Mouse (Mus musculus) forebrain, embryonic 16.5 days (tissue): ENCODE data around the gene Mst1r. TPM values are rescaled to one million over a fixed set of nuclear protein-coding genes. Genes with fewer than 3 reads are reported as not detected.
A peak's percentile ranks its signal among the peaks of the same experiment; 100 is the strongest.

Experiments
- ATAC-seq: fragments of 200-750 bp; cut with Nextera tagmentation; 2 replicates; pipeline ENCODE4 v1.8.0; 2017; ENCODE audit warnings: mild to moderate bottlenecking, moderate library complexity
- H3K27ac ChIP-seq: fragments of 300-500 bp; sonication (generic); 2 replicates; pipeline ENCODE4 v1.5.1; 2014; ENCODE audit warnings: low read length, control low read depth
- H3K27me3 ChIP-seq: fragments of 300-500 bp; sonication (generic); replicated peaks from 2 replicates; pipeline ENCODE4 v1.6.1; 2014; ENCODE audit warnings: low read length; ENCODE audit not compliant: control insufficient read depth, insufficient read depth
- H3K36me3 ChIP-seq: fragments of 300-500 bp; sonication (generic); 2 replicates; pipeline ENCODE4 v1.6.1; 2014; ENCODE audit not compliant: control insufficient read depth, insufficient read depth
- H3K4me1 ChIP-seq: fragments of 300-500 bp; sonication (generic); replicated peaks from 2 replicates; pipeline ENCODE4 v1.6.1; 2014; ENCODE audit warnings: low read length; ENCODE audit not compliant: control insufficient read depth, insufficient read depth
- H3K4me2 ChIP-seq: fragments of 300-500 bp; sonication (generic); 2 replicates; pipeline ENCODE4 v1.6.1; 2014; ENCODE audit warnings: mild to moderate bottlenecking, low read length, control low read depth
- H3K4me3 ChIP-seq: fragments of 300-500 bp; sonication (generic); replicated peaks from 2 replicates; pipeline ENCODE4 v1.5.1; 2014; ENCODE audit warnings: mild to moderate bottlenecking, low read length, control low read depth
- H3K9ac ChIP-seq: fragments of 300-500 bp; sonication (generic); replicated peaks from 2 replicates; pipeline ENCODE4 v1.6.1; 2014; ENCODE audit warnings: low read depth, low read length, control low read depth
- H3K9me3 ChIP-seq: fragments of 300-500 bp; sonication (generic); 2 replicates; pipeline ENCODE4 v1.6.1; 2016; ENCODE audit warnings: low read length; ENCODE audit not compliant: control insufficient read depth
- WGBS: fragments of 180-500 bp; shearing (Covaris S2); extraction: QIAGEN DNeasy Blood & Tissue Kit; methylation state at CpG from one replicate; pipeline ENCODE4 v1.1.7; 2014; 5-methylcytosine and 5-hydroxymethylcytosine counted together
- polyA plus RNA-seq: library from polyadenylated mRNA; unstranded; fragments of >200 nt; fragmentation: Nextera tagmentation; extraction: Ambion mirVana; gene quantifications from 2 replicates; pipeline ENCODE4 v1.2.1, GENCODE M21; 2015

Gene Mst1r
- polyA plus RNA-seq: 0.91 and 1.3 TPM in 2 replicates

DNA sequence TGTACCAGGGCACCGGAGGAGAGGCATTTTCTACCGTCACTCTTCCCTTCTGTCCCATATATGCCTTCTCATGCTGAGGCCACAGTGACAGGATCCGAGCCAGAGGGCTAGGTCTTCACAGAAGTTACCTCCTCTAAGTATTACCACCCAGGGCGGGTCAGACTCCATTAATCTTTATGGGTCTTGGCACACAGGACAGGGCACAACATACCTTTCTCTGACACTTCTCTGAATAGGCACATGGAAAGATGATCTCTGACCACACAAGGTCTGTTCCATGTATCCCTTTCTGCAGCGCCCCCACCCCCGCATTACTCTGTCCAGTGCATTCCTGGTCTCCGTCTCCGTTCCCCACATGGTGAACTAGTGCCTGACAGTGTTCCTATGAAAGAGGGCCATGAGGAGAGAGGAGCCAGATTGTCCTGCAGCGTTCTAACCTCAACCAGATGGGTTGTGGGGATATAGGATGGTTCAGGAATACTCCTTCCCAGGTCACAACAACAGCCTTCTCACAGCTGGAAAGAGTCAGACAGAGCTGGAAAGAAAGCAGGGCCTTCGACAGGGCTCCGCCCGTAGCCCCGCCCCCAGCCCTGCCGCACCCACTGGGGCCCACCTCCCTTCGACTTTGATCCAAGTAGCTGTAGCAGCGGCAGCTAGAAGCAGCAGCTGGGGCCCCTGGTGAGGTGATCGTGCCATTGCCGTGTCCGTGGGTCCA, at the start of gene Mst1r:
TSS of gene Mst1r (plus strand) at position 622 of the 715 bp plus-strand sequence.
- Histone ChIP-seq H3K9me3 (no peaks in the 10 kb centered on the region), H3K27me3 (0 out of 2 replicates have a peak, but pooled peaks cover 2% of the 10 kb centered on the region), H3K36me3 (peaks cover 3% of the 10 kb centered on the region; the same call in 1 of the 2 replicates), H3K27ac (no peak within 1 kb of the TSS), H3K4me1 (peaks cover 17% of the 10 kb centered on the region), H3K9ac (peak within 1 kb of the TSS; percentile 43), H3K4me2 (peak within 1 kb of the TSS; percentile 53), H3K4me3 (peak within 1 kb of the TSS; percentile 27)
- ATAC-seq: no peak
- 23% methylated on average over 19 of the region's 19 CpGs for WGBS

DNA sequence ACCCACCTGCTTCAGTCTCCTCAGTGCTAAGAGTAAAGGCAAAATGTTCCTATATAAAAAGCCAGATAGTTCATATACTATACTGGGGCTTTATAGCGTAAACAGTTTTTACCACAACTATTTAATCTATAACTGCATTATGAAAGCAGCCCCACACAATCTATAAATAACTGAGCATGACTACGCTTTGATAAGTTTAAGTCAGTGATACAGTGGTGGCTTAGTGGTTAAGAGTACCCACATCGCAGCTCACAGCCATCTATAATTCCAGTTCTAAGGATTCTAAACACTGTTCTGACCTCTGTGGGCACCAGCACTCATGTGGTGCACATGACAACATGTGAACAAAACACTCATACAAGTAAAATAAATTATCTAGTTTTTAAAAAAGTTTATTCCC, 48.3 kb upstream of the Mst1r start:
- ATAC-seq: no peak
- H3K4me2 ChIP-seq: no peak overlapping the region
- peaks cover 7% of the 10 kb centered on the region; the same call in 1 of the 2 replicates for H3K36me3 ChIP-seq
- H3K4me3 ChIP-seq: no peak overlapping the region
- H3K27me3 ChIP-seq: no peaks in the 10 kb centered on the region
- H3K9ac ChIP-seq: no peak overlapping the region
- H3K27ac ChIP-seq: no peak overlapping the region
- H3K9me3 ChIP-seq: no peaks in the 10 kb centered on the region
- 98% methylated on average over 3 of the region's 3 CpGs for WGBS
- H3K4me1 ChIP-seq: no peaks in the 10 kb centered on the region

DNA sequence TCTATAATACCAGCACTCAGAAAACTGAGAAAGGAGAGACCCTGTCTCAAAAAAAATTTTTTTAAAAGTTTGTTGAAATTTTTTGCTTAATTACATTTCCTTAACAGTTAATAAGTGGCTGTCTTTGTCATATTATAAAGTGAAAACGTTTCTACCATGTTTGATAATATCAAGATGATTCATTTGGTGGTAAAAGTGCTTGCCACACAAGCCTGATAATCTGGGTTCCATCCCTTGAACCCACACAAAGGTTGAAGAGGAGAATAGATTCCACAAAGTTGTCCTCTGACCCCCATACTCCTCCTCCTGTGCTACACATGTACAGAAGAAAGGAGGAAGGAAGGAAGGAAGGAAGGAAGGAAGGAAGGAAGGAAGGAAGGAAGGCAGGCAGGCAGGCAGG, 42.2 kb upstream of the Mst1r start:
- H3K36me3 ChIP-seq: no peaks in the 10 kb centered on the region
- H3K4me1 ChIP-seq: peaks cover 2% of the 10 kb centered on the region
- H3K9me3 ChIP-seq: no peaks in the 10 kb centered on the region
- H3K4me2 ChIP-seq: no peak overlapping the region
- H3K27ac ChIP-seq: no peak overlapping the region
- H3K27me3 ChIP-seq: no peaks in the 10 kb centered on the region
- no peak for ATAC-seq
- 83% methylated on average over 1 of the region's 1 CpGs for WGBS
- H3K4me3 ChIP-seq: no peak overlapping the region
- no peak overlapping the region for H3K9ac ChIP-seq

DNA sequence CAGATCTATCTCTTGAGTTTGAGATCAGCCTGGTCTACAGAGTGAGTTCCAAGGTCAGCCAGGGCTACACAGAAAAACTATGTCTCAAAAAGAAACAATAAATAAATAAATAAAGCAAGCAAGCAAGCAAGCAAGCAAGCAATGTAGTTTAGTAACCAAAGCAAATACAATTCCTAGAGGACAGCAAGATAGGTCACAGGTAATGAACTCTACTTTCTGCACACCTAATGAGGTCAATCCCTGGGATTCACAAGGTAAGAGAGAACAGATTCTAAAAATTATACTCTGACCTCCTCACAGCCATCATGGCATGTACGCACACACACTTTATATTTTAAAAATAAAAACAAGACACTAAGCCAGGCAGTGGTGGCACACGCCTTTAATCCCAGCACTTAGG, 40.6 kb upstream of the Mst1r start:
- Histone ChIP-seq H3K9me3 (no peaks in the 10 kb centered on the region), H3K4me1 (peaks cover 6% of the 10 kb centered on the region), H3K27ac (no peak overlapping the region), H3K36me3 (no peaks in the 10 kb centered on the region), H3K27me3 (no peaks in the 10 kb centered on the region), H3K4me3 (no peak overlapping the region), H3K9ac (no peak overlapping the region), H3K4me2 (no peak overlapping the region)
- 100% methylated on average over 2 of the region's 2 CpGs for WGBS
- ATAC-seq: no peak

DNA sequence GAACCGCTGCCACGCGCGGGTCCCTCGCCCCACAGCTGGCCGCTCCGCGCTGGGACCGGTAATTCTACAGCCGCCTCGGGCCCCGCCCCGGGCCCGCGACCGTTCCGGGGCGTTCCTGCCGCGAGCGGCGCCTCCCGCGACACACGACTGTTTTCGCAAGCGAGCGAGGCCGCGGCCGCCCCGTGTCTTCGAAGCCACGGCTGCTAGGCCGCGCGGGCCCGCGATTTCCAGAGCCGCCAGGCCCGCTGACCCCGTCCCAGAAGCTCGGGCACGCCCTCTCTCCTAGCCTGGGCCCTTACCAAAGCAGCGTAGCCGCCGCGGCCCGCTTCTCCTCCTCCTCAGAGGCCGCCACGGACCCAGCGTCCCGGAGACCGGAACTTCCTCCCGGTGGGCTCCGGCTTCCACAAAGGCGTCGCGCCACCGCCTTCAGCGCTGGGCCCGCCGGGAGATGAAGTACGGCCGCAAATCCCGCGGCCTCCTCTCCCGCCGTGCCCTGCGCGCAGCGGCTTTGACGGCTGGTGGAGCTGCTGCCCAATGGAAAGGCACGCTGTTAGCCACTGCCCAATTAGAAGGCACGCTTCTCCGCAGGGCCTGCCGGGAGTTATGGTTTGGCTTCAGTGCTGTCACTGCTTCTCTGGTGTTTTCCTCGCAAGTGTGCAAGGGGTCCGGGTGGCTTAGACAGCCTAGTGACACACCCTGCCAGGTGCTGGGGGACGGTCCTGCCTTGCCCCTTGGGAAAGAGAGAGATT, 34.1 kb upstream of the Mst1r start:
- no peaks in the 10 kb centered on the region for H3K27me3 ChIP-seq
- no peaks in the 10 kb centered on the region for H3K36me3 ChIP-seq
- under 1% methylated on average over 76 of the region's 80 CpGs for WGBS
- peak overlapping the region; percentile 92 for H3K4me3 ChIP-seq
- peak overlapping the region; percentile 98 for H3K9ac ChIP-seq
- peaks cover 16% of the 10 kb centered on the region for H3K4me1 ChIP-seq
- H3K27ac ChIP-seq: peak overlapping the region; percentile 94
- peak overlapping the region; percentile 79 for H3K4me2 ChIP-seq
- ATAC-seq: peak; percentile 100
- H3K9me3 ChIP-seq: no peaks in the 10 kb centered on the region

DNA sequence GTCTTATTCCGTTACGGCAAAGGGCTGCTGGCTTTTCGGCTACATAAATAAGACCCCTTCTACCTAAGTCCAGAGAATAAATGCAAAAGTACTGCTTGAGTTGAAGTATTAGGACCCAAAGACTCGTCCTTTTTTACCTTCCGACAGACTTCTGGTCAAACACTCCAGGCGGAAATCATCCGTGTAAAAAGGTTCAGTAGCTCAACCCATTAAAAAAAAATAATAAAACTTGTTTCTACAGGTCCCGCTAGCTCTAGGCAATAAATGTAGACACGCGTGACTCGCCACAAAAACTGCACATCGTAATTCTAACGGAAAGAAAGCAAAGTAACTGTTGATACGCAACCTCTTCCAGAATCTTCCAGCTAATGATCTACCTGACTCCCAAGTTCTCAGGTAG, 33.5 kb upstream of the Mst1r start, which contains the start of gene Rbm6:
TSS of gene Rbm6 (minus strand) at position 101 of the 400 bp plus-strand sequence.
- ATAC-seq: no peak
- no peaks in the 10 kb centered on the region for H3K27me3 ChIP-seq
- H3K4me3 ChIP-seq: peak within 1 kb of the TSS; percentile 92
- peak within 1 kb of the TSS; percentile 98 for H3K9ac ChIP-seq
- peak within 1 kb of the TSS; percentile 79 for H3K4me2 ChIP-seq
- H3K27ac ChIP-seq: peak within 1 kb of the TSS; percentile 94
- WGBS: 11% methylated on average over 14 of the region's 14 CpGs
- H3K36me3 ChIP-seq: no peaks in the 10 kb centered on the region
- no peaks in the 10 kb centered on the region for H3K9me3 ChIP-seq
- H3K4me1 ChIP-seq: peaks cover 16% of the 10 kb centered on the region

DNA sequence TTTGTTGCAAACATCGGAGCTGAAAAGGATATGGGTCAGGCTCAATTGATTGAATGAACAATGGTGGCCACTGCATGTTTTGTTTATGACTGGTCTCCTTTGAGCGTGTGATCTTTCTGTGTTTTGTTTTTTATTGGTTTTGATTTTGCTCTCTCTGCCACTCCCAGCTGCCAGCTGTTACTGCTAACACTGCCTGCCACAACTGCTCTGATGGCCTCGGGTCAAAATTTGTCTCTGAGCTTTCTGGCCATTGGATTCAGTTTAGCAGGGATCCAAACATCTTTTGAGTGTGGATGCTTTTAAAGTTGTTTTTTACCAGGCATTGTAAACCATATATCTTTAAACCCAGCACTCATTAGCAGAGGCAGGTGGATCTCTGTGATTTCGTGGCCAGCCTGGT, 26.3 kb upstream of the Mst1r start:
- H3K4me1 ChIP-seq: no peaks in the 10 kb centered on the region
- no peaks in the 10 kb centered on the region for H3K36me3 ChIP-seq
- H3K9ac ChIP-seq: no peak overlapping the region
- no peaks in the 10 kb centered on the region for H3K9me3 ChIP-seq
- H3K4me2 ChIP-seq: no peak overlapping the region
- no peak overlapping the region for H3K27ac ChIP-seq
- no peaks in the 10 kb centered on the region for H3K27me3 ChIP-seq
- H3K4me3 ChIP-seq: no peak overlapping the region
- 68% methylated on average over 4 of the region's 4 CpGs for WGBS
- no peak for ATAC-seq

- peak; percentile 97 for ATAC-seq
- Histone ChIP-seq H3K4me2 (peak within 1 kb of the TSS; percentile 71), H3K4me3 (peak within 1 kb of the TSS; percentile 84), H3K9me3 (no peaks in the 10 kb centered on the region), H3K9ac (peak within 1 kb of the TSS; percentile 85), H3K36me3 (no peaks in the 10 kb centered on the region), H3K4me1 (peaks cover 14% of the 10 kb centered on the region), H3K27me3 (0 out of 2 replicates have a peak, but pooled peaks cover 2% of the 10 kb centered on the region), H3K27ac (peak within 1 kb of the TSS; percentile 69)
- under 1% methylated on average over 28 of the region's 28 CpGs for WGBS
Measured at GRCm38 (mm10) chr9:107887804-107888266, 18.8 kb upstream of the Mst1r start, which contains the start of gene Mon1a. Mon1a (plus strand) TSS chr9:107888151.

- peak overlapping the region; percentile 84 for H3K4me3 ChIP-seq
- peaks cover 14% of the 10 kb centered on the region for H3K4me1 ChIP-seq
- peak; percentile 72 for ATAC-seq
- H3K27ac ChIP-seq: peak overlapping the region; percentile 69
- H3K9ac ChIP-seq: peak overlapping the region; percentile 85
- H3K36me3 ChIP-seq: no peaks in the 10 kb centered on the region
- H3K27me3 ChIP-seq: 0 out of 2 replicates have a peak, but pooled peaks cover 2% of the 10 kb centered on the region
- H3K4me2 ChIP-seq: peak overlapping the region; percentile 71
- H3K9me3 ChIP-seq: no peaks in the 10 kb centered on the region
- WGBS: under 1% methylated on average over 18 of the region's 18 CpGs
Measured at GRCm38 (mm10) chr9:107888267-107888850, 18.3 kb upstream of the Mst1r start.
